Mouse (Mus musculus) kidney, adult 2 months (tissue): ENCODE results near the gene Lactb.

Experiments used
- CTCF ChIP-seq: fragments of 200-500 bp; conservative IDR thresholded peaks from 2 replicates; pipeline ENCODE4 v1.5.1; 2011; ENCODE audit warnings: low read depth, mild to moderate bottlenecking, control low read depth, low read length, moderate library complexity, mixed read lengths; ENCODE audit not compliant: insufficient read depth, insufficient read length
- POLR2A ChIP-seq: fragments of 200-500 bp; IDR thresholded peaks from one replicate; pipeline ENCODE4 v1.6.1; 2011; ENCODE audit warnings: low read depth, low read length, control low read depth

GRCm38 (mm10) chr9:66905990-66906389 lies 69.3 kb downstream of the Lactb start:
- TF ChIP-seq CTCF (no peak), POLR2A (no peak)
